Mouse (Mus musculus): Measurements from ENCODE around the gene Ssmem1. TPM values are rescaled to one million over a fixed set of nuclear protein-coding genes. Genes with fewer than 3 reads are reported as not detected.

The Ssmem1 gene
- 0.50 TPM in 1 of 2 replicates, not detected in the other for polyA plus RNA-seq (2016; fragmentation: Nextera tagmentation; extraction: Ambion mirVana)

DNA sequence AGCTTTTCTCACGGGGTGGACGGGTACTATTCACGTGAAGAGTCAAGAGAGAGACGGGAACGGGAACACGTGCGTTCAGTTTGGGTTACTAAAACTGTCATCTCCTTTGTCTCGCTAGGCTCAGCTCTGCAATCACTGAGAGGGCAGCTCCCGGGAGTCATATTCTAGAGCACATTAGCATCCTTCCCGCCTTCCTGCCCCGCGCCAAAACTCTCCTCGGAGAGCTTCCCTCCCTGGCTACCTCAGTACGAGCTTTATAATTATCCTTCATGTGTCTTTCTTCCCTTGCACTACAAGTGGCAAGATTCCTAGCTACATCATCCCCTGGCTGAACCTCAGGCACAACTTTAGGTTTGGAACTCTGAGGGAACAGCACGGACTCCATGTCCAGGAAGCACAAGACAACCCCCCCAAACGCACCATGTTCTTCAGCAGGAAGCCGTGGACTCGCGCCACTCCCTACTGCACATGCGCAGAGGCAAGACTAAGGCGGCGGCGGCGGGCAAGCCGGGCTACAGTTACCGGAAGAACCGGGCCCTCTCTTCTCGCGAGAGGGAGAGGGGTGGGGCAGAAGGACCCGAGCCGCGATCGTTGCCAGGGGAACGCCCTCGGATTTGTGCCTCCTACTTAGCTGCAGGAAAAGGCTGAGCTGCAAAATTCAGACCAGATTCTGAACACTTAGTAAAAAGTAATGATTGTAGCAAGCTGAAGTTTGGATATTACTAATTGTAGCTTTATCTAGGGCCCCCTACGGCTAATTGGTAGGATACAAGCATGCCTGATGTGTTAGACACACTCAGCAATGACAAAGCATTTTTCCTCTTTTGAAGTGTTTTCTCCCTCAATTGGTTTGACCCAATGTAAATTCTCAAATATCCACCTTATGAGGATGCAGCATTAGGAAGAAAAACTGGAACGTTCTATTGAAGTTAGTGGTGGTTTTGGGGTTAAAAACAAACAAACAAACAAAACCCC is at the start of gene Ssmem1, which contains the start of gene Tmem209:
Gene Ssmem1 (plus strand): TSS at position 585 of the 975 bp plus-strand sequence.
Gene Tmem209 (minus strand): TSS at position 519 of the 975 bp plus-strand sequence.
- Histone ChIP-seq H3K4me1 (replicated peaks) (peaks cover 15% of the 10 kb centered on the region), H3K9me3 (no peaks in the 10 kb centered on the region), H3K9ac (replicated peaks) (peak within 1 kb of the TSS; percentile 74), H3K4me2 (peak within 1 kb of the TSS; percentile 65), H3K4me3 (replicated peaks) (peak within 1 kb of the TSS; percentile 56), H3K36me3 (peaks cover 25% of the 10 kb centered on the region), H3K27me3 (no peaks in the 10 kb centered on the region), H3K27ac (peak within 1 kb of the TSS; percentile 98)
- ATAC-seq (ENCODE audit: insufficient number of reproducible peaks, insufficient read depth, low FRiP score, low TSS enrichment, low read depth): peak; percentile 96
- WGBS: 1% methylated on average over 37 of the region's 37 CpGs

DNA sequence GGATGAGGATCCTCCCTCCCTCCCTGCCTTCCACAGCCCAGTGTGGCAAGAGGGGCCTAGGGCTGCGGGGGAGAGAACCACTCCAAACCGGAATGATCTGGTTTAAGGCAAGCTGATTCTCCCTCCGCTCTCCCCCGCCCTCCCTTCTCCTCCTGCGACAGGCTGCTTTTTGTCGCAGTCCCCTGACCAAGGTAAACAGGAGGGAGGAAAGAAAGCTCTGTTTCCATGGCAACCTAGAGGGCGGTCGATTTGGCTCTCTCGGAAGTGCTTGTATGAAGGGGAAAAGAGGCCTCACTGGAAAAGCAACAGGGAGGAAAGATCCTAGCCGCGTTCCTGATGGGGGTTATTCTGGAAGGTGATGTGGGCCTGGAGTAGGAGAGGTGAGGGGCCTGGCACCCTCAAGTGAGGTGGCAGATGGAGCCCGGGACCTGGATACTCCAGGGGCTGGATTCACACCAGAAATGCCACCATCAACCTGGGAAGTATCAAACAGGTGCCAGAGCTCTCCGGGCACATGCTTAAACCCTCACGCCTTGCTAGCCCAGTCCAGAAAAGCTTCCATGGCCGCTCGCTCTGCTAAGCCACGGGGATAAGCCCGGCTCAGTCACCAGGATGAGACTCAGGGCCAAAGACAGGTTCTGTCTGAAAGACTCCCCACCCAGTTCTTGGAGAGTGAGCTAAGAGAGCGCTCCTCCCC is 48.8 kb upstream of the Ssmem1 start:
- Histone ChIP-seq H3K4me3 (replicated peaks) (no peak overlapping the region; the same call in 1 of the 2 replicates), H3K4me1 (replicated peaks) (peaks cover 45% of the 10 kb centered on the region), H3K4me2 (peak overlapping the region; percentile 55), H3K27ac (peak overlapping the region; percentile 98), H3K36me3 (peaks cover 9% of the 10 kb centered on the region; the same call in 1 of the 2 replicates), H3K9me3 (no peaks in the 10 kb centered on the region), H3K27me3 (no peaks in the 10 kb centered on the region), H3K9ac (replicated peaks) (peak overlapping the region; percentile 61)
- 15% methylated on average over 19 of the region's 19 CpGs for WGBS
- peak; percentile 95 for ATAC-seq (ENCODE audit: insufficient number of reproducible peaks, insufficient read depth, low FRiP score, low TSS enrichment, low read depth)

DNA sequence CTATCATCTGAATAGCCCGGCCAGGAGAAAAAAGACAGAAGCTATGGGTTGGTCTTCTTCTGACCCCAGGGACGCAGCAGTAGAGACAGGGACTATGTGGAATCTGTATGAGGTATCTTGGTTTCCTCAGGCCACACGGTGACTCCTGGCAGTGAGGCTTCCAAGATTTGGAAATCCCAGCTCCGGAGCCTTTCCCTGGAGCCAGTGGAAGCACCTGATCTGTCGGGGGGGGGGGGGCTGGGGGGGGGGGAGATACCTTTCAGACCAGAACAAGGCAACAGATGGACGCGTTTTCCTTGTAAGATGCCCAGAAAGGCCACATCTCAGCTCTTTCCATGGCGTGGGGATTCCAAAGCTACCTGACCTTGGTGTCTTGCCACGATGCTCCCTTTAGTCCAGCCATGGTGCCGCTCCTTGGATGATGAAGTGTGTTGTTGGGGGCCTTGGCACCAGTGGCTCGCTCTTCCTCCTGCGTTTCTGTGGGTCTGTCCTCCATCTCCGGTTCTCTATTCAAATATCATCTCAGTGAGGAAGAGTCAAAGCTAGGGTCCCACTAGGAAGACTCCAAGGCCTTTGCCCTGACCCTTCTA is 47.8 kb upstream of the Ssmem1 start:
- no peaks in the 10 kb centered on the region for H3K27me3 ChIP-seq
- no peak overlapping the region for H3K9ac ChIP-seq (replicated peaks)
- H3K27ac ChIP-seq: peak overlapping the region; percentile 98
- H3K4me2 ChIP-seq: no peak overlapping the region
- H3K9me3 ChIP-seq: no peaks in the 10 kb centered on the region
- H3K36me3 ChIP-seq: peaks cover 3% of the 10 kb centered on the region; the same call in 1 of the 2 replicates
- whole genome bisulfite sequencing: 86% methylated on average over 10 of the region's 13 CpGs
- H3K4me3 ChIP-seq (replicated peaks): no peak overlapping the region
- H3K4me1 ChIP-seq (replicated peaks): peaks cover 53% of the 10 kb centered on the region
- ATAC-seq (ENCODE audit: insufficient number of reproducible peaks, insufficient read depth, low FRiP score, low TSS enrichment, low read depth): no peak

DNA sequence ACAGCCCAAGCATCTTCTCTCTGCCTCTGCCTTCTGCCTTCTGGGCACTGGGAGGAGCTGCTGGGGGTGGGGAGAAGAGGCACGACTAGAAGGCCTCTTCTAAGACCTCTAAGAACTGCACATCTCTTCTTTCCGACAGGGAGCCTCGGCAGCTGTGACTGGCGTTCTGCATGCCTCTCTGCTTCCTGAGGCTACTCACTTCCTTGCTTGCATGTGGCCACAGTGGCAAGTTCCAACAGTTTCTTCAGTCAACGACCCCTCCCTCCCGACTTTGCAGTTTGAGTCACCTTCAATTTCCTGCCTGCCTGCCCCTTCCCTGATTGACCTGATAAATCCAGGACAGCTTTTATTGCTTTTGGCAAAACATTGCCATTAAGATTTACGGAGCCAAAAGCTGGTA is 46.8 kb upstream of the Ssmem1 start:
- no peak overlapping the region for H3K4me3 ChIP-seq (replicated peaks)
- H3K36me3 ChIP-seq: no peaks in the 10 kb centered on the region
- ATAC-seq (ENCODE audit: insufficient number of reproducible peaks, insufficient read depth, low FRiP score, low TSS enrichment, low read depth): no peak
- H3K27ac ChIP-seq: peak overlapping the region; percentile 72
- 7% methylated on average over 7 of the region's 7 CpGs for WGBS
- no peak overlapping the region for H3K4me2 ChIP-seq
- no peaks in the 10 kb centered on the region for H3K9me3 ChIP-seq
- peak overlapping the region; percentile 12; the same call in 1 of the 2 replicates for H3K9ac ChIP-seq (replicated peaks)
- peaks cover 60% of the 10 kb centered on the region for H3K4me1 ChIP-seq (replicated peaks)
- no peaks in the 10 kb centered on the region for H3K27me3 ChIP-seq

DNA sequence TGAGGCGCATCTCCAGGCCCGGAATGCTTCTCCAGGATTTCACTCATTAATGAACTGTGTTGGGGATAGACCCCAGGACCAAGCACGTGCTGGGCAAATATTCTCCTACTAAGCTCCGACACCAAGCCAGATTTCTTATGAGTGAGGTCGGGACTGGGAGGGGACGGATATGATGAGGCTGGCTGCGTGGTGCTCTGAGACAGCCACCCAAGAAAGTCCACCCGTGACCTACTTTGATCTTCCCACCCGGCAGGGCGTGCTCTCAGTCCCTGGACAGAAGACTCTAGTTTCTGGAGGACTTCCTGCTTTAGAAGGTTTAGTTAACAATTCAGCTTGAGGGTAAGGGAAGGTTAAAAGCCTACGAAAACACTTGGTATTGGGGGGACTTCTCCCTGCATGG is 44.1 kb upstream of the Ssmem1 start:
- H3K9ac ChIP-seq (replicated peaks): no peak overlapping the region
- H3K4me2 ChIP-seq: no peak overlapping the region
- peaks cover 2% of the 10 kb centered on the region; the same call in 1 of the 2 replicates for H3K9me3 ChIP-seq
- H3K27ac ChIP-seq: no peak overlapping the region
- H3K36me3 ChIP-seq: no peaks in the 10 kb centered on the region
- H3K27me3 ChIP-seq: no peaks in the 10 kb centered on the region
- peaks cover 46% of the 10 kb centered on the region for H3K4me1 ChIP-seq (replicated peaks)
- no peak overlapping the region for H3K4me3 ChIP-seq (replicated peaks)
- no peak for ATAC-seq (ENCODE audit: insufficient number of reproducible peaks, insufficient read depth, low FRiP score, low TSS enrichment, low read depth)
- WGBS: 82% methylated on average over 11 of the region's 11 CpGs

GRCm38 (mm10) chr6:30468058-30468457 is 41.6 kb upstream of the Ssmem1 start:
- peaks cover 25% of the 10 kb centered on the region for H3K4me1 ChIP-seq (replicated peaks)

DNA sequence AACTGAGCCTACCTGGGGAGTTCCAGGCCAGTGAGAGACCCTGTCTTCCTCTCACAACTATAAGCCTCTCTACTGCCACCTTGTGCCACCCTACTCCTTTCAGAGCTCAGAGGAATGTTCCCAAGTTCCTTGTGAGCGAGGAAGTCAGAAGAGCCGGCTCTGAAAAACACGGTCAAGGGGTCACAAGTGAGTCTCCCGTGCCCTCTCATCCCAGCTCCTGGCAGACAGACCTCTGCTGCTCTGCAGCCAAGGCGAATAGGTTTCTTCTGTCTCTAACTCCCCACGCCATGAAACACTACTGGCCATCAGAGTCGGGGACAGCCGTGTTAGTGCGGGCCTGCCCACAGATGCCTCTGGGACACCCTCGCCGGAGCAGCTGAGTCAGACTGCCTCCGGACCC is 41.0 kb upstream of the Ssmem1 start:
- Histone ChIP-seq H3K27me3 (no peaks in the 10 kb centered on the region), H3K36me3 (no peaks in the 10 kb centered on the region), H3K27ac (peak overlapping the region; percentile 51; the same call in 1 of the 2 replicates), H3K9ac (replicated peaks) (no peak overlapping the region), H3K4me3 (replicated peaks) (no peak overlapping the region), H3K4me1 (replicated peaks) (peaks cover 19% of the 10 kb centered on the region), H3K4me2 (no peak overlapping the region), H3K9me3 (peaks cover 5% of the 10 kb centered on the region; the same call in 1 of the 2 replicates)
- ATAC-seq (ENCODE audit: insufficient number of reproducible peaks, insufficient read depth, low FRiP score, low TSS enrichment, low read depth): no peak
- 63% methylated on average over 12 of the region's 12 CpGs for WGBS

More at GRCm38 (mm10) chr6:30468058-30468457, 41.6 kb upstream of the Ssmem1 start:
- Histone ChIP-seq H3K9me3 (peaks cover 5% of the 10 kb centered on the region; the same call in 1 of the 2 replicates), H3K27ac (peak overlapping the region; percentile 24; the same call in 1 of the 2 replicates), H3K36me3 (no peaks in the 10 kb centered on the region), H3K9ac (replicated peaks) (no peak overlapping the region), H3K4me2 (no peak overlapping the region), H3K27me3 (no peaks in the 10 kb centered on the region), H3K4me3 (replicated peaks) (no peak overlapping the region)
- no peak for ATAC-seq (ENCODE audit: insufficient number of reproducible peaks, insufficient read depth, low FRiP score, low TSS enrichment, low read depth)
- 74% methylated on average over 1 of the region's 1 CpGs for WGBS

DNA sequence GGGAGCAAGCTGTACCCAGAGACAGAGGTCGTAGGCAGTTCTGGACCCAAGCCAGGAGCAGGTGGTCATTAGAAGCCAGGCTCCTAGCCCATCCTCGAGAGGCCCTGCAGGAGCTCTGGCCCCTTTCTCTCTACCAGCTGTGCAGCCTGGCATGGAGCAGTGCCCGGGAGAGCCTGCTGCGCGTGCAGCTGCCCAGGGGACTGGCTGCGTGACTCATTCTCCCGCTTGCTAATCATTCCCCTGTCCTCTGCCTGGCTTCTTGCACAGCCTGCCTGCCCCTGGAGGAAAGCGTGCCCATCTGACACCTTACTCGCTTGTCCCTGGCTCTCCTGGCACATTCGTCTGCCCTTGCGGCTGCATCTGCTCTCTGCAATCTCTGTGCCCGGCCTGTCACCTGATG is 40.3 kb upstream of the Ssmem1 start:
- ATAC-seq (ENCODE audit: insufficient number of reproducible peaks, insufficient read depth, low FRiP score, low TSS enrichment, low read depth): no peak
- H3K9ac ChIP-seq (replicated peaks): no peak overlapping the region
- no peaks in the 10 kb centered on the region for H3K36me3 ChIP-seq
- no peaks in the 10 kb centered on the region for H3K27me3 ChIP-seq
- H3K4me1 ChIP-seq (replicated peaks): peaks cover 19% of the 10 kb centered on the region
- peak overlapping the region; percentile 51; the same call in 1 of the 2 replicates for H3K27ac ChIP-seq
- H3K9me3 ChIP-seq: peaks cover 5% of the 10 kb centered on the region; the same call in 1 of the 2 replicates
- no peak overlapping the region for H3K4me2 ChIP-seq
- no peak overlapping the region for H3K4me3 ChIP-seq (replicated peaks)
- 89% methylated on average over 12 of the region's 12 CpGs for whole genome bisulfite sequencing

DNA sequence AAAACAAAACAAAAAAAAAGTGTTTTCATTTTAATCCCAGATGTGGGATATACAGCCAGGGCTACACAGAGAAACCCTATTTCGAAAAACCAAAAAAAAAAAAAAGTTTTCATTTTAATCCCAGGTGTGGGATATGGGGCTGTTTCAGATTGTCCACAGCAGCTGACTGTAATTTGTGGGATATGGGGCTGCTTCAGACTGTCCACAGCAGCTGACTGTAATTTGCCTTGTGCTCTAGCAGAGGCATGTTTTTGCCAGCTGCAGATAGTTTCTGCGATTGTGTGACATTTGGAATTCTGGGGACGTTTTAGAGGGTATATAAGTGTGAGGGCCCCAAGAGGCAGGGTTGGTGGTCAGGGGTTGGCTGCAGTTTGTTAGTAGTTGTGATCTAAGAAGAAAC is 37.9 kb upstream of the Ssmem1 start:
- Histone ChIP-seq H3K4me3 (replicated peaks) (no peak overlapping the region), H3K9ac (replicated peaks) (no peak overlapping the region), H3K4me2 (no peak overlapping the region), H3K4me1 (replicated peaks) (peaks cover 19% of the 10 kb centered on the region; the same call in 1 of the 2 replicates), H3K27me3 (no peaks in the 10 kb centered on the region), H3K36me3 (no peaks in the 10 kb centered on the region), H3K27ac (peak overlapping the region; percentile 56; the same call in 1 of the 2 replicates), H3K9me3 (peaks cover 5% of the 10 kb centered on the region; the same call in 1 of the 2 replicates)
- 46% methylated on average over 3 of the region's 3 CpGs for WGBS
- ATAC-seq (ENCODE audit: insufficient number of reproducible peaks, insufficient read depth, low FRiP score, low TSS enrichment, low read depth): no peak

GRCm38 (mm10) chr6:30476025-30476765 is 33.5 kb upstream of the Ssmem1 start:
- Histone ChIP-seq H3K4me3 (replicated peaks) (no peak overlapping the region), H3K9me3 (no peaks in the 10 kb centered on the region), H3K27ac (0 out of 2 replicates have a peak overlapping the region, but pooled peaks have one; percentile 68), H3K27me3 (no peaks in the 10 kb centered on the region), H3K9ac (replicated peaks) (no peak overlapping the region), H3K36me3 (peaks cover 40% of the 10 kb centered on the region), H3K4me1 (replicated peaks) (peaks cover 9% of the 10 kb centered on the region), H3K4me2 (no peak overlapping the region)
- WGBS: 73% methylated on average over 10 of the region's 10 CpGs
- no peak for ATAC-seq (ENCODE audit: insufficient number of reproducible peaks, insufficient read depth, low FRiP score, low TSS enrichment, low read depth)

All from limb, embryonic 12.5 days (tissue).